Mouse (Mus musculus) heart, adult 18-20 months (tissue): ENCODE measurements around the gene Olfr875. TPM values are rescaled to one million over a fixed set of nuclear protein-coding genes. Genes with fewer than 3 reads are reported as not detected.
"Not testable (repeated sequence)": the region's sequence is repeated elsewhere in the genome, so short reads cannot be mapped to it uniquely, and the experiment has no call there.

Experiments
- DNase-seq, 2 experiments: peaks; one replicate each; pipeline ENCODE4 v3.0.0; 2021 to 2022; ENCODE audit warnings: mixed read lengths in 1 of 2
- long read RNA-seq, 2 experiments: library from polyadenylated mRNA; stranded (forward); transcript quantifications; one replicate each; pipeline ENCODE4 v2.0.0; 2021
- total RNA-seq, 2 experiments: library from RNA; stranded (reverse); gene quantifications; 2 replicates each; pipeline ENCODE4 v1.2.3; 2021

Gene Olfr875
- total RNA-seq: not detected
- long read RNA-seq, experiment 1: 0 reads
- long read RNA-seq, experiment 2: 0 reads

DNA sequence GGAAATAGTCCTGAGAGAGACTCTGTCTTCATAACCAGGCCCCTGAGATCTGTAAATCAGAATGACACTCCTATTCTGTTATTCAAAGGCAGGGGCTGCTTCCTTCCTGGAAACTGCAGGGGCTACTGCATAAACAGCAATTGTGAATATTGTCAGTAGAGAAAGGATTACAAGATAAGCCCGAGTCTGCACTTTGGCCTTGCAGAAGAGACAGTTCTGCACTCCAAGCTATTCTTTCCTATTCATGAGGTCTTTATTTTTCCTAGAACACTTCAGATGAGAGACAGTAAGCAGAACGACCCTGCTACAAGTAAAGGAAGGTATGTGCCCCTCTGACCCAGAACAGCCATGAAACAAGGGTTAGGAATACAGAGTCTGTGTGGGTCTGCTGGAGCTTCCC, at the start of gene Olfr875:
Olfr875 (plus strand) TSS at position 99 of the 400 bp plus-strand sequence.
- DNase-seq: no peak

DNA sequence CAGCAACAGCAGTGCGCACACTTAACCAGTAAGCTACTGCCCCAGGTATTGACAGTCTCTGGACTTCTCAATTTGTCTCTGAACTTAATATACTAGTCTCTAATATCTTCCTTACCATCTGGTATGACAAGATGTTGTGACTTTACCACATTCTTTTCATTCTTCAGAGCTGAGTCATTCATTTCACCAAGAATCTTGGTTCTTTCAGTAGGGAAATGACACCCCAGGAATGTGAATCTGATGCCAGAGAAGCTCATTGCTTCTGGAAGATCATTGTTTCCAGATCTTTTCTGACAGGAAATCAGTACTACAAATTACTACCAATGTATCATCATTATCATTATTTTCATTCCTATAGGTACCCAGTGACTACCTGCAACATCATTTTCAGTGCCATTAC, 37.3 kb upstream of the Olfr875 start:
- no peak for DNase-seq

DNA sequence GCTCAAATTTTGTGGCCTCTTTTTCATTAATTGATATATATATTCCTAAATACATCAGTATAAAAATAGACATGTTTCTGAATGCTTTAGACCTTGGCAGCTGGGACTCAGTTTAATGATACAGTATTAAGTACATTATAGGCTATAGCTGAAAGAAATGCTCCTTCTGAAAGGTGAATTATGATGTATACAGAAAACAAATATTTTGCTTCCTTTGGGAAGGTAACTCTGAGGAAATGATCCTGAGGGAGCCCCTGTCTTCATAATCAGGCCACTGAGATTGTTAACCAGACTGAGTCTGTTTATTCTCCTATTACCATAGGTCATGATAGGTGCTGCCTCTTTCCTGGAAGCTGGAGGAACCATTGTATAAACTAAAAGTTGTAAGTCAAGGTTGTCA, 26.9 kb upstream of the Olfr875 start, which contains the start of gene Olfr874:
Olfr874 (plus strand) TSS at position 301 of the 400 bp plus-strand sequence.
- no peak for DNase-seq

DNA sequence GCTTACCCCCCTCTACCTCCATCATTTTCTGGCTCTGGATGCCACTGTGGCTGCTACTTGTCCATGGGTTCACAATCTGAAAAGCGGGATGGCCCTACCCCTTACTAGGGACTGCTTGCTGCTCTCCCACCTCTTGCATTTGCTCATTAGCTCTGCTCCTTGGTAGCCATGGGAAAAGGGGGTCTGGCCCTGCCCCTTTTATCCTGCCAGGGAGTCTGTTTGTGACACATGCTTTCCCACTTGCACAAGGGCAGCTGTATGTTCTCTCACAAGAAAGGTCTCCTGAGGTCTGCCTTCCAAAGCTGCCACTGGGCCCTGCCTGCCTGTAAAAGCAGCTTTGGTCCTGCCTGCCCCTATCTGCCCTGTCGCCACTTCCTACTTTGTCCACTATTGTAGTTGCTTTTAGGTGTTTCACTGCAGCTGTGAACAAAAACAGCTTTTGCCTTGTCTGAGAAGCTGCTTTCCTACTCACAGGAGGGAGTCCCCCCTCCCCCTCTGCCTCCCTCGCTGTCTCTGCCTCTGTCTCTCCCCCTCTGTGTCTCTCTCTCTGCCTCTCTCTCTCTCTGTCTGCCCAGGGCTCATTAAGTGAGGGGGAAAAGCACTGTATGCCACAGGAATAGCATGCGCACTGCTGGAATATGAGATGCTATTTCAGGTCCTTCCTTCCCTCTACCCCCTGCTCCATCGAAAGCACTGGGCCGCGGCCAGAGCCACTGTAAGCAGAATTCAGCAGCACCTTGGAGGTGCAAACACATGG, 21.2 kb upstream of the Olfr875 start:
- DNase-seq: no peak

DNA sequence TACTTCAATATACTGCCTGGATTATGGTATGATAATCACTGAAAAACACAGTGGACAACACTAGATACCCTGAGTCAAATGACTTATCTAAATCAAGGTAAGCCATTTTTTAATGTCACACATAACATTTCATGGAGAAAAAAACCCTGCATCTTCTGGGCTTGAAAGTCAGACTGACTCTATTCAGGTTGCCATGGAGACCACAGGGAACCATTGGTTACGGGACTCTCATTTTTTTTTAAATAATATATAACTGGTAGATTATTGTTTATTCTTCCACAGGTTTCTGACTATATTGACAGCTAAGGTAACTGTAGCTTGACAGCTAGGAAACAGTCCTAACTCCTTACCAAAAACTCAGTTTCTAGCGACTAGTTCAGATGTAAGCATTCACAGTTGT, 20.2 kb upstream of the Olfr875 start:
- DNase-seq: no peak

DNA sequence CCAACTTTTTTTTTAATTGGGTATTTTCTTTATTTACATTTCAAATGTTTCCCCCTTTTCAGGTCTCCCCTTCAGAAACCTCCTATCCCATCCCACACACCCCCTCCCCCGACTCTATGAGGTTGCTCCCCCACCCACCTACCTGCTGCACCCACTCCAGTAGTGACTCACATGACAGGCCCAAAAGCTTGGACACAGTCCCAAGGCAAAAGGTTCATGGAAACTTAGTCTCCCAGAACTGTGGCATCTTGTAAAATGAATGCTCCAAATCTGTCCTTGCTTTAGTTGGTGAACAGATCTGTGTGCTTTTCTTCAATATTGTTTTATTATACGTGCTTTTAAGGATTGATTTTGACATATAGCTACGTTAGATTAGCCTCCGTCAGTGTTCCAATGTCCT, 19.7 kb upstream of the Olfr875 start:
- no peak for DNase-seq

DNA sequence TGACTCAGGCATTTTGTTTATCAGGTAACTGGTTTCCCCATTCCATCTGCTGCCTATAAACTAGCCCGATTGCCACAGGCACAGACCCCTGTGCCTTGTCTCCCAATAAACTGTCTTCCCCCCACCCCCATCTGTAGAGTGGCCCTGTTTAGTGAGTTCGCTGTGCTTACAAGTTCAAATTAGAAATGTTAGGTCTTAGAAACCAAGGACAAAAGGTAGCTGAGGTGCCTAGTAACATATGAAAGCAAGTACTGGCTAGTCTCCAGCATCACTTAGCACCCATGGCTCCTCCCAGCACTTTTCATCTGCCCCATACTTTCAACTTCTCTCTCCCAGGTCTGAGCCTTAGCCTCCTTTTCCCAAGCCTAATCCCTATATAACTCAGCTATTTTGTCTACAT, 9.9 kb upstream of the Olfr875 start:
- no peak for DNase-seq

DNA sequence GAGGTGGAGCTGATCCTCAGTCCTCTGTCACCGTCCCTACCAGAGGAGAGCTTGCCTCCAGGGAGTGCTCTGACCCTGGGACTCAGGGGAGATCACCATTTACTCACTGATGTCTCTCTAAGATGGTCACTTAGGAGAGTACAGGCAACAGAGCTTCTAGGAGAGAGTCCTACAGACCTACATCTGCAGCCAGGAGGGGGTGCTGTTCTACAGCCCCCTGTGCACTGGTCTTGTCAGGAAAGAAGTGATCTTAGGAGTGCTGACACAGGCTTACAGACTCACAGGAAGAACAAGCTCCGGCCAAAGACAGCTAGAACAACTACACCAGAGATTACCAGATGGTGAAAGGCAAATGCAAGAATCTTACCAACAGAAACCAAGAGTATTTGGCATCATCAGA, 9.1 kb upstream of the Olfr875 start:
- no peak for DNase-seq

DNA sequence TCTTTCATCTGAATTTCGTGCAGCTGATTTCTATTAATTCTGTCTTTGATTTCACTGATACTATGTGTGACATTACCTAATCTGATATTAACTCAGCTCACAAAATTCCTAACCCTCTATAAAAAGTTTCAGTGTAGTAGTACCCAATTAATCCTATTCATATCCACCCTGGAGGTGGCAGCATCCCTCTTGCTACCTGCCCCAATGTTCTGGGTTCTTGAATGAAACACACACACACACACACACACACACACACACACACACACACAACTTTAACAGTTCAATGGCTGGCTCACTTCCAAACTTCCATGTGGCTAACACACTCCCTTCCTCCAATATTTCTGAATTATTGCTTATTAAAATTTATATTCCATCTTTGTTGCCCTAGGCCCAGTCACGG, 996 bp upstream of the Olfr875 start:
- no peak for DNase-seq

DNA sequence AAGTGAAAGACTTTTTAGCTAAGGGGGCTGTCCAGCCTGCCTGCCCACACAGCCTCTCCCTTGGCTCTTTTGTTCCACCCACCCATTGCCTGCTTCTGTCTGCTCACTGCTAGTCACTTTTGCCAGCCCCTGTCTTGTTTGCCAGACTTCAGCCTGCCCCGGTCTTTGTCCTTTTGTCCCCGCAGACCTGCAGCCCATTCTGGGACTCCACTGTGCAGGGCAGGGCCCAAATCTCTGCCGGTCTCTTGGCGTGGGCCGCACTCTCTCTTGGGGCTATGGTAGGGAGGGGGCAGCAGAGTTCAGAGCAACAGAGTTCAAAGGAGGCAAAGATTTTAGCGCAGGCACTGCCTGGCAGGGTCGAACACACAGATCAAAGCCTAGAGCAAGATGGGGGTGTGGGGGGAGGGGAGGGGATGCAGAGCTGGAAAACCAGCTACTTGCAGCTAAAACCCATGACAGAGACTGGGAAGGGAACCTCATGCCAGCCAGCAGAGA, 11.2 kb downstream of the Olfr875 start:
- no peak for DNase-seq

DNA sequence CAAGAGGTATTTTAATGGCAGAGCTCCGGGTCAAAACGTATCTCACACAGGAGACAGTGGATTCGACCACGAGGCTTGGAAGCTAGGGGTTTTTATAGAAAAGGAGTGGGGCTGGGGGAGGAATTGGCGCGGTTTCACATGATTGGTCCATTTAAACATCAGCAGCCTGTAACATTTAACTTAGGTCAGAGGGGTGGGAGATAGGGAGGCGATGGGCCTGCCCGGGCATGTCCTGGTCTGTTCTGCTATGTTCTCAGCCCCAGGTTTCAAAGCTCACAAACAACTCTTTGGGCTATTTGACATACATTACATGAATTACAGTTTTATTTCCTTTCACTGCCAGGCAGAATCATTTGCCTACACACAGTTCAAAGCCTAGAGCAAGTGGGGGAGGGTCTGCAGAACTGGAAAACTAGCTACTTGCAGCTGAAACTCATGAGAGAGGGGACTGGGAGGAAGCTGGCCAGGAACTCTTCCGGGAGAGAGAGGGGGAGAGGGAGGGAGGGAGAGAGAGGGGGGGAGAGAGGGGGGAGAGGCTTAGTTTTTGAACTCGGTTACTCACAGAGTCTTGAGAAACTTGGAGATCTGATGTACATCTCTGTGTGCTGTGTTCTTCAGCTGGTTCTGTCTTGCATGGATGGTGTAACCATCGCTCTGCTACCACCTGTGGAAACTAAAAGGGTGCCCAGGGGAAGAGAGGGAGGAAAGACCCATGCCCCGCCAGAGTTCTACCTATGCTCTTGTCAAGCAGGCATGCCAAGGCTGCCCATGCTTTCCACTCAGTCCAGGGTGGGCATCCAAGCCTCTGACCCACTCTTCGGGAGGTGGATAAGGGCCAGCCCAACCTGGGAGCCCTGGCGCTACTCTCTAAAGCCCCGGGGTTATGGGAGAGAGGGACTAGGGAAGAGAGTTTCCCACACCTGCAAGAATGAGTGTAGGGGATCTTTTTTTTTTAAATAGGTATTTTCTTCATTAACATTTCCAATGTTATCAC, 12.0 kb downstream of the Olfr875 start:
- DNase-seq: not testable (repeated sequence)

DNA sequence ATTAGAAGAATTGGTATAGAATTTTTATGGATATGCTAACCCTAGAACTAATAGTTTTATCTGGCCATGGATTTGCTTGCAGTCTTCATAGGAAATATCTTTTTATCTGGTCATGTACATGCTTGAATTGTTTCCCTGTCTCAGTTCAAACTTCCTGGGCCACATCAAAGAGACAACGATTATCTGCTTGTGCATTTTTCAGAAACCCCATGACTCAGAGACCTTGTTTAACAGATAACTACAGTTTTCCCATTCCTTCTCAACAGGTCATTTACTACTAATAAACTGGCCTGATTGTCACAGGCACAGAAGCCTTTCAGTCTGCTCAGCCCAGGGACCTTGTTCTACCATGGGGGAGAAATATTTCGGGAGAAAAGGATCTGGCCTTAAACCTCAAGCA, 14.8 kb downstream of the Olfr875 start:
- no peak for DNase-seq

DNA sequence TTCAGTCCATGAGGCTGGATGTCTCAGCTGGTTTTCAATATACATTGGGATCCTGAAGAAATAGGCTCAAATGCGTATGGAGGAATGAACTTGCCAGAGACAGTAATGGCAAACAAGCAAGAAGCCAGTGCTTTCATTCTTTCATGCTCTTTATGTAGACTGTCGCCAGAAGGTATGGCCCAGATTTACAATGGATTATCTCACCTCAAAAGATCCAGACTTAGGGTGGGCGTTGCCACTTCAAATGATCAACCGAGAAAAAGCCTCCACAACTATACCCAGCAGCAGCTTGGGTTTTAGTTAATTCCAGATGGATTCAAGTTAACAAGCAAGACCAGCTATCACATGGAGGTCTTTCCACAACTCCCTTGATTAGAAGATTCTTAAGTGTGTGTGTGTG, 30.4 kb downstream of the Olfr875 start:
- no peak for DNase-seq

DNA sequence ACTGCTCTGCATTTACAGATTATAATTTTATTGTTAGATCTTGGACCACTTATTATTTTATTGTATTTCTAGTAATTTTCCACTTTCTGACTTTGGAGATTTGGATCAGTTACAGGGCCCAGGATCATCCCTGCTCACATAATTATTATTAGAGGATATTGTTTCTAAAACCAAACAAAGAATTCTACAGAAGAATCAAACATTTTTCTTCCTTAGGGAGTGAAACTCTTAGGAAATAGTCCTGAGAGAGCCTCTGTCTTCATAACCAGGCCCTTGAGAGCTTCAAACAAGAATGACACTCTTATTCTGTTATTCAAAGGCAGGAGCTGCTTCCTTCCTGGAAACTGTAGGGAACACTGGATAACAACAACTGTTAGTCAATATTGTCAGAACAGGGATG, 31.1 kb downstream of the Olfr875 start, which contains the start of gene Olfr876:
Olfr876 (plus strand) TSS at position 301 of the 400 bp plus-strand sequence.
- DNase-seq: no peak

DNA sequence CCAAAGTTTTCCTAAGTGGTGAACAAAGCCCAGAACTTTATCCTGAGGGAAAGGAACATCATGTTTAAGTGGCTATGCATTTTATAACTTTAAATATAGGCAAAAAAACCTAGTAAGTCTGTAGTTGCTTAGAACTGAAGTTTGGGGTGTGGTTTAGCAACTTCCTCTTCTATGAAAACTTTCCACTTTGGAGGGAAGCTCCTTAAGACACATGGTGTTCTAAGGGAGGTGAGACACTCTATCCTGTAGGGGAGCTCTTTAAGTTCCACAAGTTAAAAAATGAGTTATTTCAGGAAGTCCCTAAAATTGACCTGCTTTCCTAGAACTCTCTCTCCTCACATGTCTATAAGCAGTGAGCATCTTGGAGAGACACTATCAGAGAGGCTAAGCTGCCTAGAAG, 35.6 kb downstream of the Olfr875 start:
- DNase-seq: no peak

DNA sequence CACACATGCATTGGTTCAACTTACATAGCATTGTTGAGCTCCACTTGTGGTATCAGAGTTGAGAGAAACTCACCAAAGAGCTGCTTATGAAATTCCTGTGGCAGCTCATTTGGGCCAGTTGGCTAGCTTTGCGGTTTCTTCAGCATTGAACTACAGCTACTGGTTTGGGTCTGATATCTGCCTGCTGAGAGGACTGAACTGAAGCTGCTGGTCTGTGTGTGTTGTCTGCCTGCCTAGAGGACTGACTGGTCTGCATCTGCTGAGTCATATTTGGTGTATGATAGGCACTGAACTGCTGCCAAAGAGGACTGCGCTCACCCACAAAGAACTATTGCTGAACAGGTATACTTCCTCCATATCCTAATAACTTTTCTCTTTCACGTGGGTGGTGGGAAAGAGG, 36.8 kb downstream of the Olfr875 start:
- peak; percentile 3 to 5 for DNase-seq

DNA sequence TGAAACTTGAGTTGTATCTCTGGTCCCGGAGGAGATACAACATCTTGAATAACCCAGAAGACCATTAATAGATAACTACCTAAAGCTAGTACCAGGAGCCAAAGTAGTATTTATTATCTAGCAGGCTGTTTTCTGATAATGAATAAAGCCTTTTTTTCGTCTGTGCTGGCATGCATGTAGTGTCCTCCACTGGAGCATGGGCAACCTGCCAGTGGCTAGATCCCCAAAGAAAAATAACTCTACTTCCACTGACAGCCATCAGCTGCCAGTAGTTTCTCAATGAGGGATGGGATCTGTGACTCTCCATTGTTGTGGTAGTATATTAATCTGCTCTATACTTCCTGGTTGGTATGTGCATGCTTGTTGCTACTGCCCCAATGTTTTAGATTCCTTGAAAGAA, 37.3 kb downstream of the Olfr875 start:
- peak in 1 of 2 experiments; percentile 3 for DNase-seq

DNA sequence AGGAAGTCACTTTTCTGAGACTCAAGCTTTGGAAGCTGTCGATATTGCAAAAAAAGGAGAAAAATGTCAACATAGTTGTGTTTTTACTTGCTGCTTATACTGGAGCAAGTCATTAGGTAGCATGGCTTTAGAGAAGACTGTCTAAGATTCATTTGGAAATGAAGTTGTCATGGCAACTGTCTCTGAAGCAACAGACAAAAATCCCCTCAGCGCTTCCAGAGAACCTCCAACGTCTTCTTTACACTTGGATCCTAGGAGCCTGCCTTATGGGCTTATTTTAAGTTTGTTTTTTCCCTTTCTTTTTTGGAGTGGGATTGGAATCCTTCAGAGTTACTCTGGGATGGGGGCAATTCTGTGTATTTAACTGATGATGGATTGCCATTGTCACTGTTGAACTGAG, 43.0 kb downstream of the Olfr875 start:
- DNase-seq: no peak
